Mouse (Mus musculus): ENCODE measurements around the gene Srpx.

The Srpx gene

DNA sequence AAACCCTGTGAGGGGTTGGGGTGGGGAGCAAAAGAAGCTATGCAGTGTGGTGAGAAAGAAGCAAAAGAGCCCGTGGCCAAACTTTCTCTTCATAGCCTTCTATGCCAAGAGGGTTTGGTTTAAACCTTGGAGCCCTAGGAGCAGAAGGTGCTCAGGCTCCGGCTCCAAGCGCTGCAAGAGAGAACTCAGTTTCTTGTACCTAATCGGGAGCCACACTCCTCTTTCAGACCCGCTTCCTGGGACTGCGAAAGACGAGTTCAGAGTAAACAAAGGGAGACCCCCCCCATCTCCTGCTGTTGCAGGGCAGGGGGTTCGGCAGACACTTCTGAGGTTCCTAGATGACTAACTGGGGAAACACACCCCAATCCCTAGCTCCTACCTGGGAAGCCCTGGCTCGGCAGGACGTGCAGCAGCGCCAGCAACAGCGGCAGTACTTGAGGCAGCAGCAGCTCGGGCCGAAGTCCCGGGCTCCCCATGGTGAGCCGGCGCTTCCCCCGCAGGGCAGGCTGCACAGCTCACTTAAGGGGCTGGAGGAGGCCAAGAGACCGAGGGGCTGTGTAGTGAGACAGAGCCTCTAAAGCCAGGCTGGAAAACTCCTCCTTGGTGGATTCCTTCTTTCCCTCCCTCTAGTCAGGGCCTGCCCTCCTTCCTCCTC lies at the start of gene Srpx:
Gene Srpx (minus strand): TSS at position 645 of the 655 bp plus-strand sequence.
- DNase-seq = peak; percentile 26

GRCm38 (mm10) chrX:10152390-10152789 lies 34.9 kb upstream of the Srpx start:
- DNase-seq = no peak

GRCm38 (mm10) chrX:10115780-10116179 lies 1.7 kb downstream of the Srpx start:
- no peak for DNase-seq

DNA sequence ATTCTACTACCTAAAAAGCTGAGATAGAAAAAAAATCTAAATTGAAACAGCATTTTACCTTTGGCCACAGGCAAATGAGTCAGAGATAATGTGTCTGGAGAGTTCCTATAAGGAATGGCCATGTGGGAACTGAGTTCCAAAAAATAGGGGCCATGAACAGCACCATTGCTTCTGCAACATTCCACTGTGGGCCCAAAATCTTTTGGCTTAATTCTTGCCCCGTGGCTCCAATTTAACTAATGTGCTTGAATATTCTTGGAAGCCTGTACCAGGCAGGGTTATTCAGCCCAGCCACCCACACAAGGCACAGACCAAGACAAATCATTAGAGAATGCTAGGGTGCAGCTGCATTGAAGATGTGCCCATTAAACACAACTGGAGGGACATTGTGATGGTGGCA lies 6.8 kb downstream of the Srpx start:
- no peak for DNase-seq

DNA sequence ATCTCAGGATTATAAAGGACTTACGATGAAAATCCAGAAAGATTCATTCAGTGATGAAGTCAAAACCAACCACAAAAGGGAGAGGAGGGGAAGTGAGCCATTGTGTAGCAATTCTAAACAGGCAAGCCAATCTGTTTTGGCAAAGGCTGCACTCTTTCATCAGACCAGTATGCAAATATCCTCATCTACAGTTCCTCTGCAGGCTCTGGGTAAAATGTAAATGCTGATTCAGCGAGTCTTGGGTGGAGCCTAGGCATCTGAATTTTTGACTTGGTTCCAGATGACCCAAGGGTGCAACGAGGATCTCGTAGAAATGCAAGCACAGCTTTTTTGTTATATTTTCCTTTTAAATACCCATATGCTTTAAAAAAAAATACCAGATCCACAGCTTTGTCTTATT lies 9.0 kb downstream of the Srpx start:
- DNase-seq = no peak

DNA sequence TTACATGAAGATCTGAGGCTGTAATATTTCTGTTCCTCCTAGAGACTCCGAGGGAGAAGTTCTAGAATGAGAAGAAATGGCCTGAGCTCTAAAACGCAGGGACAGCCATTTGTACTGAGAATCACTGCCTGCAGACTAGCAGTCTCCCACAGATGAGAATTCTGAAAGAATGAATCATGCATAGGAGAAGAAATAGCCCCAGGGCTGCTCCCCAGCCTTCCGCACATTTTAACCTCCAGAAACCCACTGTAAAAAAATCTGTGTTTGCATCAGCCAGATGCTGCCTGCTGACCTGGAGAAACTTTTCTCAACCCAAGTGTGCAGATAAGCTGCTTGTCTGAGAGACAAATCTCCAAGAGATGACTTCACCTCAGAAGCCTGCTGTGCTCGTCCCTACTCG lies 12.0 kb downstream of the Srpx start:
- no peak for DNase-seq

- DNase-seq = no peak
These were observed 14.8 kb downstream of the Srpx start for GRCm38 (mm10) chrX:10102739-10103138.

DNA sequence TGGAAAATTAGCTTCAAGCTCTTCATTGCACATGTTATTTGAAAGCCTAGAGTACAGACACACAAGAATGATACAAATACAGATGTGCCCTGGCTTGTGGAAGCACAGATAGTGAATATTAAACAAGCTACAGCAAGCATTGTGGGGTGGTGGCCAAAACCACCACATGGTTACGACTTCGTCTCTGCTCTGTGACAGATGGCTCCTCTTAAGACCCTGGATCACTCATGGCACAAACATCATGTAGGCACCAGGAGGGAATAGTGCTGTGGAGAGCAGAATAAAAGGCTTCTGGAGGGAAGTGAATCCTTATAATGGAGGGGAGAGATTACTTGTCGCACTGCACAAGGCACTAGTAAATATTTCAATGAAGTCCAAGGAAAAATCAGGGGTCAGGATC lies 21.7 kb downstream of the Srpx start:
- no peak for DNase-seq

- DNase-seq = no peak
These were observed 37.1 kb downstream of the Srpx start for GRCm38 (mm10) chrX:10080385-10080784.

- no peak for DNase-seq
These were observed 37.5 kb downstream of the Srpx start for GRCm38 (mm10) chrX:10079981-10080380.

DNA sequence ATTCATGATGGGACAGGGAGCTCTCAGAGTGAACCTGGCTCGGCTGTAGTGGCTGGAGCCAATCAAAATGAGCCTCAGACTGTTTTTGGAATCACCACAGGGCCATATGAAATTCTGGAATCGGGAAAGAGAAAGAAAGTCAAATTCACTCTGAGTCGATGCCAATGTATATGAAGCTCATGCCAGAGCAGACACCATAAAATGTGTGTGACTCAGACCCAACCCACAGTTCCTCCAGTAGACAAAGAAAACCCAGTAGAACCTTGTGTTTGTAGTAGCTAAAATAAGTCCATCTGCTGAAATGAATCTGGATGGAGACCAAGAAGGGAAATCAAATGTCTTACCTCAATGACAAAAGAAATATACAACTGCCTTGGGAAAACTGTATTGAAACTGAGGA lies 43.5 kb downstream of the Srpx start:
- DNase-seq = no peak

- no peak for DNase-seq
These were observed 46.0 kb downstream of the Srpx start for GRCm38 (mm10) chrX:10071529-10071928.

DNA sequence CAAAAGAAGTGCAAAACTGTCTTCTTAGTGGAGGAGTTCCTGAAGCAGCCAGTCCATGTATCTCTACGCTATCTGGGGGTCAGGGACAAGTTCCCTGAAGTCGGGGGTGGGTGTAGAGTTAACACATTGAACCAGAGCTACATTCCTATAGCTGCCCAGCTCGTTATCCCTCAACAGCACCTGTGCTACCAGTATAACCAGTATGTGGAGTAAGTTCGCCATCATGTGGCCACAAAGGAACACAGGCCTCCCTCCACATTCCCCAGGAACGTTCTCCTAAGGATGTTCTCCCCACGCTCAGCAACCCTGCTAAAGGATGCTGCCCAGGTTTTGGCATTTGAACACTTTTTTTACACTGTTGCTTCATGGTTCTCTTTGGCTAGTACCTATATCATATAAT lies 46.8 kb downstream of the Srpx start:
- DNase-seq = peak; percentile 23

DNA sequence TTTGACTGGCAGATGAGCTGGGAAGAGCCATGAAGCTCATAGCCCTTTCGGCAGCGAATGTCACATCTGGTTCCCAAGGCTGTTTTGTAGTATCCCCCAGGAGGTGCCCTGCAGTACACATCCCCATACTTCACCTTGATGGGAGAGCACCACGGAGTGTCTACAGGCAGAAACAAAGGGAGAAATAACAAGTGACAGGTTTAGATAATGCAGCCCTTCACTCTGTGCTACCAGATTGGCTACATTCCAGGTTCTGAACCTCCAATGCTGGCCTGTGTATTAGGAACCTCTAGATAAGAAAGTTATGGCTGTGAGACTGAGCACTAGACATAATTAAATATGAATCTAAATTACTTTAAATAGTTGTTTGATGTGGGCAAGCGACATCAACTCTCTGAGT lies 48.1 kb downstream of the Srpx start:
- no peak for DNase-seq

DNA sequence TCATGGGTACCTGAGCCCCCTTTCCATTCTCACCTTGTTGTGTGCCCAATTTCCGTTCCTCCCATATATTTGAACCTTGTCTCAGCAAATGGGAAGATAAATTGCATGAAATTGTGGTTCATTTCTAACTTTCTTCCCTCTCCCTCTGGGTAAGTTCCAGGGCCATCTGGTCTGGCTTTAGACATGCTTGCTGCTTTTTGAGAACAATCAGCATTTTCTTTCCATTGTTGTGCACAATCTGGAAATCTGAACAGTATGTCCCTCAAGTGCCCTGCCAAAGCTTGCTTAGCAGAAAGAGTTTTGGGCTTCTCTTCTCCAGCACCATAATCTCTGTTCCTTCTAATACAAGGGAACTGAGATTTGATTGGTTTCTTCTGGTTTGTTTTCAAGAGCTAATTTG lies 53.7 kb downstream of the Srpx start:
- no peak for DNase-seq

DNA sequence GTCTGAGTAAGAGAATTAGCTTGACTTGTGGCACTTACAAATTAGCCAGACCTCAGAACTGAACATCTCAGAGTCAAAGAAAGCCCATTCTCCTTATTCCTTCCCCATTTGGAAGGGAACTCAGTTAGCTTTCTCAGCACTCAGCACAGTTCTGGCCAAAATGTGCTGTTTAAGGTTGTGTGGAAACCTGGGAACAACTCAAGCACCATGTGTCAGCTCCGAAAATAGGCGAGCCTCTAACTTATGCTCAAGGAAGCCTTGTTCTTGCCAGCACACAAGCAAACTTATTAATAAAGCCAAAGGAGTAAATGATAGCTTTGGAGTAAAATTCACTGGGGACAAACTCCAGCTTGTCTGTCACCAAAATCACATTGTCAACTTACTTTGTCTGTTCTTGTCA lies 54.1 kb downstream of the Srpx start:
- no peak for DNase-seq

DNA sequence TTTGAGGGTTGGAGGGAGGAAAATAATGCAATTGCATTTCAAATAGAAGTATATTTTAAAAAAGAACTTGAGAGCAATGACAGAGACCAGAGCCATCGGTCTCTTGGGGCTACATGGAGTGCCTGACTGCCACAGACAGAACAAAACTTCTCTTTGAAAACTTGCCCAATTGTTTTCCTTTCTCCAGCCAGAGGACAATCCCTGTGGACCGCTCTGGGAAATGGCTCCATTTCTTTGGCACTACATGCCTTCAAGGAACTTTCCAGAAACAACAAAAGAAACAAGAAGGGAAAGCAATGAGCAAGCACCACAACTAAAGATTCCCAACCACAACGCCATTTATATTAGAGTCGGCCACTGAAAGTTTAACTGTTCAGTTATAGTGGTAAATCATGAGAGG lies 55.3 kb downstream of the Srpx start:
- DNase-seq = no peak

- no peak for DNase-seq
These were observed 82.8 kb downstream of the Srpx start for GRCm38 (mm10) chrX:10034666-10035065.

GRCm38 (mm10) chrX:10010202-10010601 lies 107.3 kb downstream of the Srpx start:
- no peak for DNase-seq

DNA sequence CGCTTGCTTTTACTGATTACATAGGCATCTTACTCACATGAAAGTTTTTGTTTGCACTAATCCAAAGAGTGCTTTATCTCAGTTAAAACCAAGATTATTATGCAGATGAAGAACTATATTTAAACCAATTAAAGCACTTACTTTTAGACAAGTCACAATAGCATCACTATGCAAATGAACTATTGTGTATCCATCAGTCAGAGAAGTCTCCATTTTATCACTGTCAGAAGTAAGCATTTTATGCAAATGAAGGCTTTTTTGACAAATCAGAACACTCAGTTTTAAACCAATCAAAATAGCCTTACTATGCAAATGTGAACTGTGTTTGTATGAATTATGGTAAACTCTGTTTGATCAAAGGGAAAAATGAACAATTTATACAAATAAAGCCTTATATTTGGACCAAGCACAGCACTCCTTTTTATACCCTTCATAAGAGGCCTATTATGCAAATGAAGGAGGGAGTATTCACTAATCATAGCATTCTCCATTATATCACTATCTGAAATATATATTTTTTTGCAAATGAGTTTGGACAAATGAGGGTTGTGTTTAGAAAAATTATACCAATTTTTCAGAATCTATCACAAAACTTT lies 109.7 kb downstream of the Srpx start:
- no peak for DNase-seq

- peak; percentile 4 for DNase-seq
These were observed 111.6 kb downstream of the Srpx start for GRCm38 (mm10) chrX:10005946-10006345.

GRCm38 (mm10) chrX:10000718-10001117 lies 116.8 kb downstream of the Srpx start:
- no peak for DNase-seq

Data from kidney, postnatal 10 days (tissue).